Mouse (Mus musculus) liver, embryonic 15.5 days (tissue): Measurements from ENCODE around the gene Pcbd2. TPM values are rescaled to one million over a fixed set of nuclear protein-coding genes. Genes with fewer than 3 reads are reported as not detected.

Source experiments
- ATAC-seq: fragments of 200-750 bp; cut with Nextera tagmentation; 2 replicates; pipeline ENCODE4 v1.8.0; 2017; ENCODE audit warnings: moderate number of reproducible peaks, mild to moderate bottlenecking, moderate library complexity; ENCODE audit not compliant: insufficient read depth
- H3K27ac ChIP-seq: fragments of 300-500 bp; sonication (generic); replicated peaks from 2 replicates; pipeline ENCODE4 v1.5.1; 2015; ENCODE audit warnings: mild to moderate bottlenecking, inconsistent platforms
- H3K27me3 ChIP-seq: fragments of 300-500 bp; sonication (generic); 2 replicates; pipeline ENCODE4 v1.6.1; 2015; ENCODE audit warnings: mild to moderate bottlenecking, inconsistent platforms
- H3K36me3 ChIP-seq: fragments of 300-500 bp; sonication (generic); replicated peaks from 2 replicates; pipeline ENCODE4 v1.6.1; 2015; ENCODE audit warnings: moderate library complexity, mild to moderate bottlenecking, inconsistent platforms
- H3K4me1 ChIP-seq: fragments of 300-500 bp; sonication (generic); replicated peaks from 2 replicates; pipeline ENCODE4 v1.6.1; 2015; ENCODE audit warnings: inconsistent platforms
- H3K4me2 ChIP-seq: fragments of 300-500 bp; sonication (generic); 2 replicates; pipeline ENCODE4 v1.6.1; 2015; ENCODE audit warnings: moderate library complexity, mild to moderate bottlenecking, inconsistent platforms
- H3K4me3 ChIP-seq: fragments of 300-500 bp; sonication (generic); replicated peaks from 2 replicates; pipeline ENCODE4 v1.5.1; 2015; ENCODE audit warnings: mild to moderate bottlenecking, inconsistent platforms
- H3K9ac ChIP-seq: fragments of 300-500 bp; sonication (generic); 2 replicates; pipeline ENCODE4 v1.6.1; 2015; ENCODE audit warnings: moderate library complexity, mild to moderate bottlenecking, inconsistent platforms
- H3K9me3 ChIP-seq: fragments of 300-500 bp; sonication (generic); replicated peaks from 2 replicates; pipeline ENCODE4 v1.6.1; 2016; ENCODE audit warnings: inconsistent platforms
- WGBS: fragments of 180-500 bp; shearing (Covaris S2); methylation state at CpG from one replicate; pipeline ENCODE4 v1.1.7; 2015; ENCODE audit warnings: mixed read lengths; ENCODE audit not compliant: insufficient replicate concordance; 5-methylcytosine and 5-hydroxymethylcytosine counted together
- polyA plus RNA-seq: library from polyadenylated mRNA; unstranded; fragments of >200 nt; fragmentation: Nextera tagmentation; extraction: Ambion mirVana; gene quantifications from 2 replicates; pipeline ENCODE4 v1.2.1, GENCODE M21; 2015

Pcbd2 gene
- polyA plus RNA-seq, 1 experiment from 2014 or later: 32.4 TPM

DNA sequence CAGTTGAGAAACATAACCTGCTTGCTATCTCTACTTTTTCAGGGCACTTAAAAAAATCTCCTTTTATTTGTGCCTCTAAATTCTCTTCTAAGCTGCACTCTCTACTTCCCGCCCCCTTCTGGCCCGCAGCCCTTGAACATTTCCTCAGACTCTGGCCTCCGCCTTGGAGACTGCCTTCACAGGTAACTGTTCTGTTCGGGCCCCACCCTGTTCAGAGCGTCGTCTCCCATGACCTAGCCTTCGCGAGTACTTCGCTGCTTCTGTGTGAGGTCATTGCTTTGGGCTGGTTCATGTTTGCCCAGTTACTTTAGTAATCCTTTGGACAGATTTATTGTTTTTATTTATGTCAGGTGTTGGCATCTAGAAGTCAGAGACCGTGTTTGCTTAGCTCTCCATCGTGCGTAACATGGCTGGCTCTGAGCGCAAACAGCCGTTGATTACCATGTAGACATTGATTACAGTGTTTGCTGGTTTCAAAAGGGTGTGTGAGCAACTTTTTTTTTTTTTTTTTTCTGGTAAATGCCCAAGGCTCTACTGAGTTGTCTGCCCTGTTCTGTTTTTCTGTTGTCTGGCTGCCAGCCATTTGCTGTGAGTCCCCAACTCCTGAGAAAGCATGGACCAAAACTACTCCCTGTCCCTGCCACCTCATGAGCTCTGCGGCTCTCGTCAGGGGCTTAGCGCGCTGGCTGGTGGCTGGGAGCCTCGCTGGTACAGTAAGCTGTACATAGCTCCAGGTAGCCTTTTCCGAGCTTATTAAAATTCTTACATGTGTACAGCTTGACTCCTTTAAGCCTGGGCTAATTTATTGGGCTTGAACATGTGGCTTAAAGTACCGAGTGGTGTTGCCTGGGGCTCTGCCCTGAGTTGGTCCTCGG is 6.7 kb downstream of the Pcbd2 start:
- Histone ChIP-seq H3K4me2 (no peak overlapping the region), H3K9ac (no peak overlapping the region), H3K4me3 (no peak overlapping the region), H3K4me1 (peaks cover 5% of the 10 kb centered on the region), H3K27ac (no peak overlapping the region), H3K27me3 (no peaks in the 10 kb centered on the region), H3K9me3 (no peaks in the 10 kb centered on the region), H3K36me3 (no peaks in the 10 kb centered on the region)
- WGBS: 82% methylated on average over 22 of the region's 22 CpGs
- no peak for ATAC-seq

DNA sequence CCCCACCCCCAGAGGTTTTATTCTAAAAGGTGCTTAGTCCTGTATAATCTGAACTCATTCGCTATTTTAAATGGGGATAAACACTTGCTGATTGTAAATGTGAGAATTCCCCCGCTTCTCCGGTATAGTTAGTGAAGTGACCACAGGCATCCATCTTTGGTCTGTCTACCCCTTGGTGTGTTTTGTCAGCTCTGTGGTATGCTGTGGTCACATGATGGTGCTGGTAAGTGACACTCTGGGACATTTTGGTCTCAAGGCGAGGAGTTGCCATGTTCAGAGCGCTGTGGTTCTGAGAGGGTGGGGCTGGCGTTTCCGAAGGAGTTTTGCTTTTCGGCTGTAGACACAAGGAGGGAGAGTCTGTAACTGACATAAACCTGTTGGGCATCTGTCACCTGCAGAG is 10.7 kb downstream of the Pcbd2 start:
- H3K4me1 ChIP-seq: no peaks in the 10 kb centered on the region
- no peak overlapping the region for H3K4me3 ChIP-seq
- H3K9ac ChIP-seq: no peak overlapping the region
- H3K9me3 ChIP-seq: no peaks in the 10 kb centered on the region
- no peaks in the 10 kb centered on the region for H3K36me3 ChIP-seq
- H3K4me2 ChIP-seq: no peak overlapping the region
- H3K27me3 ChIP-seq: no peaks in the 10 kb centered on the region
- H3K27ac ChIP-seq: no peak overlapping the region
- WGBS: 80% methylated on average over 8 of the region's 8 CpGs
- no peak for ATAC-seq

GRCm38 (mm10) chr13:55742306-55742705 is 15.1 kb downstream of the Pcbd2 start:
- no peak overlapping the region for H3K9ac ChIP-seq
- no peaks in the 10 kb centered on the region for H3K27me3 ChIP-seq
- H3K36me3 ChIP-seq: no peaks in the 10 kb centered on the region
- no peaks in the 10 kb centered on the region for H3K9me3 ChIP-seq
- no peaks in the 10 kb centered on the region for H3K4me1 ChIP-seq
- H3K27ac ChIP-seq: no peak overlapping the region
- H3K4me2 ChIP-seq: no peak overlapping the region
- no peak overlapping the region for H3K4me3 ChIP-seq
- WGBS: 75% methylated on average over 8 of the region's 8 CpGs
- ATAC-seq: no peak

DNA sequence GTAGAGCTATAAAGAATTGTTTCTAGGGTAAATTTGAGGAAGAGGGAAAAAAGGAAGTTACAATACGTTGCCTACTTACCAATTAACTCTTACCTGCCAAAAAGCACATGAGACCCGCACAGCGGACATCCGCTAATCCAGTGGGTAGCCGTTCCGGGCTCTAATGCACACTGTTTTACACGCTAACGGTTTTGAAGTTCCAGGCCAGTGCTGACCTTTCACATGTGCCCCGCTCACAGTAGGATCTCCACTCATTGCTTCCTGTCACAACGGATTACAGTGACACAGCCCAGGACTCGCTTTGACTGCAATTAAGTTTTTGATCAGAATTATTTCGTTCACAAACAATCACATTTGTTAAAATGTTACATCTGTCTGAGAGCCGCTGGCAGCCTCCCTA is 27.2 kb downstream of the Pcbd2 start:
- Histone ChIP-seq H3K9me3 (no peaks in the 10 kb centered on the region), H3K36me3 (no peaks in the 10 kb centered on the region), H3K27ac (no peak overlapping the region), H3K4me1 (no peaks in the 10 kb centered on the region), H3K9ac (no peak overlapping the region), H3K4me3 (no peak overlapping the region), H3K27me3 (no peaks in the 10 kb centered on the region), H3K4me2 (no peak overlapping the region)
- 56% methylated on average over 13 of the region's 13 CpGs for WGBS
- no peak for ATAC-seq

- Histone ChIP-seq H3K27ac (no peak overlapping the region), H3K27me3 (no peaks in the 10 kb centered on the region), H3K9ac (no peak overlapping the region; the same call in 1 of the 2 replicates), H3K4me2 (no peak overlapping the region), H3K4me3 (no peak overlapping the region), H3K9me3 (no peaks in the 10 kb centered on the region), H3K4me1 (no peaks in the 10 kb centered on the region), H3K36me3 (no peaks in the 10 kb centered on the region)
- WGBS: 41% methylated on average over 8 of the region's 8 CpGs
- ATAC-seq: no peak
These were observed 29.6 kb downstream of the Pcbd2 start for GRCm38 (mm10) chr13:55756789-55757188.

DNA sequence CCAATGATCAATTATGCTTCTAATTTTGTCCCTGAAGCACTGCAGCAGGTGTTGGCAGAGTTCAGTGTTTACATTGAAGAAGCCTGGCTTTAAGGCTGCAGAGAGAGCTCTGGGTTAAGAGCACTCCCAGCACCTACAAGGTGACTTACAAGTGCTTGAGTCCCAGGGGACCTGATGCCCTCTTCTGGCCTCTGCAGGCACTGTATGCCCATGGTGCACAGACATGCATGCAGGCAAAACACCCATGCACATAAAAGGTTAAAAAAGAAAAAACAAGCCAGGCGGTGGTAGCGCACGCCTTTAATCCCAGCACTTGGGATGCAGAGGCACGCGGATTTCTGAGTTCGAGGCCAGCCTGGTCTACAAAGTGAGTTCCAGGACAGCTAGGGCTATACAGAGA is 30.5 kb downstream of the Pcbd2 start:
- Histone ChIP-seq H3K4me3 (no peak overlapping the region), H3K9ac (no peak overlapping the region), H3K9me3 (no peaks in the 10 kb centered on the region), H3K27ac (no peak overlapping the region), H3K4me2 (no peak overlapping the region), H3K4me1 (no peaks in the 10 kb centered on the region), H3K27me3 (no peaks in the 10 kb centered on the region), H3K36me3 (no peaks in the 10 kb centered on the region)
- 81% methylated on average over 6 of the region's 6 CpGs for WGBS
- no peak for ATAC-seq

DNA sequence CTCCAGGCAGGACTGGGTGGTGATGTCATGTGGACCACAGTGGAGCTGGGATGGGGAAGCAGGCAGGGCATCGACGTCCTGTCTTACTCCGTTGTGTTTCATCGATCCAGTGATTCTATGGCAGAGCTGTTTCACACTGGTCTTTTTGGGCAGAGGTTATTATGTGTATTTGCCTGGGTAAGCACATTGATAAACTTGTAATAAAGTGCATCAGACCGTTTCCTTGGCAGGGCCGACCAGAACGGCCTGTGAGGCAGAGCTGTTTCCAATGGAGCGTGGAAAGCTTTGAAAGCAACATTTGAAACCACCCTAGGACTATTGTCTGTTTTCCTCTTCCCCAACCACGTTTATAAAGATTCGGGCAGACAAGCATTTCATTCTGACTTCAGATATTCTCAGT is 33.4 kb downstream of the Pcbd2 start:
- no peaks in the 10 kb centered on the region for H3K4me1 ChIP-seq
- ATAC-seq: no peak
- H3K4me3 ChIP-seq: no peak overlapping the region
- H3K27ac ChIP-seq: no peak overlapping the region
- H3K4me2 ChIP-seq: no peak overlapping the region
- no peak overlapping the region for H3K9ac ChIP-seq
- no peaks in the 10 kb centered on the region for H3K27me3 ChIP-seq
- no peaks in the 10 kb centered on the region for H3K9me3 ChIP-seq
- H3K36me3 ChIP-seq: no peaks in the 10 kb centered on the region
- WGBS: 59% methylated on average over 10 of the region's 10 CpGs

DNA sequence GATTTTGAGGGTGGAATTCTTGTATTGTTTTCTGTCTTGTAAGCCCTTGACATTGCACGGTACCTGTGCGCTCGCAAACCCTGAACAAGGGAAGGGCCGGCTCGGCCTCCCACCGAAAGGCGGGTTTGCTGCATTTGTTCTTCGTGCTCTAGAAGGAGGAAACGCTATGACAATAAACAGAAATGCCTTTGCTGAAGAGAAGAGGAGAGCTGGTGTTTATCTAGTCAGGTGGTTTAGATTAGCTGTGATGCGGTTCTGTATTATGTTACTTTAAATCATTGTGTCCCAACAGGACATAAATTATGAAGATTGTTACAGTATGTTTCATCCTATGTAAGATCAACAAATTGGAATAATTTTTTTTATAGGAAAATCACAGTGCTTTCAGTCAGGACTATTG is 34.3 kb downstream of the Pcbd2 start:
- Histone ChIP-seq H3K36me3 (no peaks in the 10 kb centered on the region), H3K4me1 (no peaks in the 10 kb centered on the region), H3K4me2 (no peak overlapping the region), H3K9me3 (no peaks in the 10 kb centered on the region), H3K27me3 (no peaks in the 10 kb centered on the region), H3K9ac (no peak overlapping the region), H3K27ac (no peak overlapping the region), H3K4me3 (no peak overlapping the region)
- ATAC-seq: no peak
- WGBS: 85% methylated on average over 10 of the region's 10 CpGs

GRCm38 (mm10) chr13:55774352-55774751 is 47.2 kb downstream of the Pcbd2 start:
- no peak overlapping the region for H3K4me3 ChIP-seq
- ATAC-seq: no peak
- H3K9ac ChIP-seq: no peak overlapping the region
- no peaks in the 10 kb centered on the region for H3K36me3 ChIP-seq
- H3K4me2 ChIP-seq: no peak overlapping the region
- H3K27ac ChIP-seq: no peak overlapping the region
- H3K4me1 ChIP-seq: no peaks in the 10 kb centered on the region
- no peaks in the 10 kb centered on the region for H3K27me3 ChIP-seq
- 72% methylated on average over 7 of the region's 7 CpGs for WGBS
- H3K9me3 ChIP-seq: 0 out of 2 replicates have a peak, but pooled peaks cover 4% of the 10 kb centered on the region

- Histone ChIP-seq H3K4me3 (no peak overlapping the region), H3K27ac (no peak overlapping the region), H3K9ac (no peak overlapping the region), H3K9me3 (0 out of 2 replicates have a peak, but pooled peaks cover 4% of the 10 kb centered on the region), H3K36me3 (no peaks in the 10 kb centered on the region), H3K4me2 (no peak overlapping the region), H3K27me3 (no peaks in the 10 kb centered on the region), H3K4me1 (no peaks in the 10 kb centered on the region)
- no peak for ATAC-seq
- WGBS: 45% methylated on average over 11 of the region's 11 CpGs
These were observed 47.9 kb downstream of the Pcbd2 start for GRCm38 (mm10) chr13:55775056-55775455.

DNA sequence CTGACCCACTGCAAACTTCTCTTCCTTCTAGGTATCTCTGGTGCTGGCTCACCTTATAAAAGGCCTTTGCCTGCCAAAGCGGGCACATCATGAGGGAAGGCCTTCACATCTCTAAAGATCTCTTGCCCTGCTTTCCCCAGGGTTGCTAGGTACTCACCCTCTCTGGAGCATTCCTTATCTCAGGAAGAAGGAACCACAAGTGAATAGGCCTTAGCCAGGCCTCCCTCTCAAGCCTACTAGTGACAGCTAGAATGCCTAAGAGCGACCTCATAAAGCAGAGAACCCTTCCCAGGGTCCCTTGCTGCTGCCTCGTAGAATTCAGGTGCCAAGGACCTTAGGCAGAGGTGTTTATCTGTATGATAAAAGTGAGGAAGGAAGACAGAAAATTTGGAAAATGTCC is 57.1 kb downstream of the Pcbd2 start, which contains the start of gene Catsper3:
Catsper3 (plus strand) TSS at position 301 of the 400 bp plus-strand sequence.
- Histone ChIP-seq H3K4me1 (no peaks in the 10 kb centered on the region), H3K9me3 (no peaks in the 10 kb centered on the region), H3K27me3 (no peaks in the 10 kb centered on the region), H3K36me3 (no peaks in the 10 kb centered on the region), H3K4me2 (no peak within 1 kb of the TSS), H3K4me3 (no peak within 1 kb of the TSS), H3K27ac (no peak within 1 kb of the TSS), H3K9ac (no peak within 1 kb of the TSS)
- 62% methylated on average over 3 of the region's 3 CpGs for WGBS
- no peak for ATAC-seq

DNA sequence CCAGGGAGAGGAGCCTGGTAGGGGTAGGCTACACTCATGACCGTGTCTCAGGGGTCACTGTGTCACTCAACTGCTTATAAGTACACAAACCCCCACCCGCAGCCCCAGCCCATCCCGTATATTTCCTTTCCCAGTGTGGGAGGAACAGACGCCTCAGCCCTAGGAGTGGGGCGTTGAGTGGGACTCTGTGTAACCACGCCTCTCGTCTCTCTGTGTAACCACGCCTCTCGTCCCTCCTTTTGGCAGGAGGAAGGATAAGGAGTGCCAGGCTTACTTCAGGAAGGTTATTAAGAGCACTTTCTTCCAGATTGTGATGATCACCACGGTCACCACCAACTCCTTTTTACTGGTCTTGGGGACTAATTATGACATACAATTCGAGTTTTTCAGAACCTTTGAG is 59.0 kb downstream of the Pcbd2 start:
- Histone ChIP-seq H3K27ac (no peak overlapping the region), H3K9me3 (no peaks in the 10 kb centered on the region; the same call in 1 of the 2 replicates), H3K4me2 (no peak overlapping the region), H3K27me3 (no peaks in the 10 kb centered on the region), H3K4me3 (no peak overlapping the region), H3K36me3 (no peaks in the 10 kb centered on the region), H3K4me1 (no peaks in the 10 kb centered on the region), H3K9ac (no peak overlapping the region)
- ATAC-seq: no peak
- 57% methylated on average over 11 of the region's 11 CpGs for WGBS
